Mouse (Mus musculus) liver, adult 2 months (tissue): ENCODE results near the gene Zfp882. TPM values are rescaled to one million over a fixed set of nuclear protein-coding genes. Genes with fewer than 3 reads are reported as not detected.
"Not testable (repeated sequence)": the region's sequence is repeated elsewhere in the genome, so short reads cannot be mapped to it uniquely, and the experiment has no call there.

Experiments used
- DNase-seq: peaks from one replicate; pipeline ENCODE4 v3.0.0-alpha.2; 2011; ENCODE audit warnings: low read depth, low spot score; ENCODE audit errors: extremely low read depth
- H3K27ac ChIP-seq: fragments of 200-500 bp; replicated peaks from 2 replicates; pipeline ENCODE4 v1.5.1; 2012; ENCODE audit warnings: low read depth, mild to moderate bottlenecking, control low read depth, inconsistent platforms, low read length; ENCODE audit not compliant: insufficient read depth
- H3K27me3 ChIP-seq: fragments of 200-500 bp; 2 replicates; pipeline ENCODE4 v1.6.1; 2012; ENCODE audit warnings: mild to moderate bottlenecking, moderate library complexity, low read length, inconsistent platforms; ENCODE audit not compliant: control insufficient read depth, insufficient read depth
- H3K36me3 ChIP-seq: fragments of 200-500 bp; 2 replicates; pipeline ENCODE4 v1.6.1; 2012; ENCODE audit warnings: low read length, inconsistent platforms; ENCODE audit not compliant: control insufficient read depth, insufficient read depth
- H3K4me1 ChIP-seq: fragments of 200-500 bp; 2 replicates; pipeline ENCODE4 v1.6.1; 2011; ENCODE audit warnings: low read length; ENCODE audit not compliant: control insufficient read depth, insufficient read depth
- H3K4me3 ChIP-seq: fragments of 200-500 bp; 2 replicates; pipeline ENCODE4 v1.5.1; 2011; ENCODE audit warnings: low read depth, mild to moderate bottlenecking, control low read depth, low read length, moderate library complexity; ENCODE audit not compliant: insufficient read depth
- H3K79me2 ChIP-seq: fragments of 200-500 bp; 2 replicates; pipeline ENCODE4 v1.6.1; 2012; ENCODE audit warnings: inconsistent platforms, mild to moderate bottlenecking, low read length, moderate library complexity; ENCODE audit not compliant: control insufficient read depth, insufficient read depth
- H3K9ac ChIP-seq: fragments of 200-500 bp; 2 replicates; pipeline ENCODE4 v1.6.1; 2012; ENCODE audit warnings: low read depth, mild to moderate bottlenecking, control low read depth, inconsistent platforms, low read length
- CTCF ChIP-seq: fragments of 200-500 bp; IDR thresholded peaks from 2 replicates; pipeline ENCODE4 v1.5.1; 2011; ENCODE audit warnings: low read depth, low read length, control low read depth
- POLR2A ChIP-seq: fragments of 200-500 bp; IDR thresholded peaks from 2 replicates; pipeline ENCODE4 v1.6.1; 2011; ENCODE audit warnings: low read length, control low read depth; ENCODE audit not compliant: insufficient read depth; ENCODE audit errors: extremely low read depth
- WGBS: fragments of 180-500 bp; shearing (Covaris S2); methylation state at CpG from one replicate; pipeline ENCODE4 v1.1.7; 2018; 5-methylcytosine and 5-hydroxymethylcytosine counted together
- polyA plus RNA-seq: library from polyadenylated mRNA; depleted of rRNA; stranded (reverse); fragments of >200 nt; gene quantifications from 2 replicates; pipeline ENCODE4 v1.2.3, GENCODE M21; 2012
- total RNA-seq: library from RNA; depleted of rRNA; stranded (reverse); fragments of >200 nt; gene quantifications from 2 replicates; pipeline ENCODE4 v1.2.3, GENCODE M21; 2014

The Zfp882 gene
- total and polyA plus RNA-seq, 2 experiments, result 0.16 to 3.4 TPM

GRCm38 (mm10) chr8:71927779-71928178, 19.4 kb downstream of the Zfp882 start:
- TF ChIP-seq CTCF (no peak), POLR2A (no peak)
- Histone ChIP-seq H3K4me3 (no peak overlapping the region), H3K36me3 (peaks cover 33% of the 10 kb centered on the region), H3K27me3 (no peaks in the 10 kb centered on the region), H3K27ac (no peak overlapping the region), H3K9ac (no peak overlapping the region), H3K4me1 (peaks cover 4% of the 10 kb centered on the region), H3K79me2 (peaks cover 4% of the 10 kb centered on the region; the same call in 1 of the 2 replicates)
- DNase-seq, result no peak

DNA sequence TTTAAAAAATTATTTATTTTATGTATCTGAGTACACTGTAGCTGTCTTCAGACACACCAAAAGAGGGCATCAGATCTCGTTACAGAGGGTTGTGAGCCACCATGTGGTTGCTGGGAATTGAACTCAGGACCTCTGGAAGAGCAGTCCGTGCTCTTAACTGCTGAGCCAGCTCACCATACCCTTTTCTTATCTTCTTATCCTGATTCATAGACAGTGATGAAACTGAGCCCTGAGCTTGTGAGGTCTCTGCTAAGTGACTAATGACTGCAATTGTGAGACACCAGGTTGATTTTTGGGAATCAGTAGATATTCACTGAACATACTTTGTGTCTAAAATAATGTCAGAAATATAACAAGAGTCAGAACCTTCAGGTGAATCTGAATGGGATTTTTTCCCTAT, 29.6 kb downstream of the Zfp882 start:
- H3K4me3 ChIP-seq, H3K79me2 ChIP-seq, H3K4me1 ChIP-seq, H3K27me3 ChIP-seq, DNase-seq, H3K36me3 ChIP-seq, H3K9ac ChIP-seq, H3K27ac ChIP-seq: not testable (repeated sequence)
- 86% methylated on average over 2 of the region's 2 CpGs for WGBS

- Histone ChIP-seq H3K27ac (no peak overlapping the region), H3K36me3 (no peaks in the 10 kb centered on the region), H3K9ac (no peak overlapping the region), H3K4me3 (no peak overlapping the region), H3K4me1 (no peaks in the 10 kb centered on the region), H3K27me3 (no peaks in the 10 kb centered on the region), H3K79me2 (no peaks in the 10 kb centered on the region)
- no peak for DNase-seq
- no peak for TF ChIP-seq CTCF
- WGBS, result 75% methylated on average over 2 of the region's 2 CpGs
Measured at GRCm38 (mm10) chr8:71940293-71941208, 32.1 kb downstream of the Zfp882 start.

- no peaks in the 10 kb centered on the region for H3K4me1 ChIP-seq
- no peak for TF ChIP-seq POLR2A
- no peak for TF ChIP-seq CTCF
- no peaks in the 10 kb centered on the region for H3K27me3 ChIP-seq
- DNase-seq, result no peak
- WGBS, result 81% methylated on average over 1 of the region's 1 CpGs
- H3K27ac ChIP-seq, result no peak overlapping the region
- H3K36me3 ChIP-seq, result no peaks in the 10 kb centered on the region
- H3K9ac ChIP-seq, result no peak overlapping the region
- H3K79me2 ChIP-seq, result no peaks in the 10 kb centered on the region
- H3K4me3 ChIP-seq, result no peak overlapping the region
Measured at GRCm38 (mm10) chr8:71941776-71942175, 33.4 kb downstream of the Zfp882 start.

DNA sequence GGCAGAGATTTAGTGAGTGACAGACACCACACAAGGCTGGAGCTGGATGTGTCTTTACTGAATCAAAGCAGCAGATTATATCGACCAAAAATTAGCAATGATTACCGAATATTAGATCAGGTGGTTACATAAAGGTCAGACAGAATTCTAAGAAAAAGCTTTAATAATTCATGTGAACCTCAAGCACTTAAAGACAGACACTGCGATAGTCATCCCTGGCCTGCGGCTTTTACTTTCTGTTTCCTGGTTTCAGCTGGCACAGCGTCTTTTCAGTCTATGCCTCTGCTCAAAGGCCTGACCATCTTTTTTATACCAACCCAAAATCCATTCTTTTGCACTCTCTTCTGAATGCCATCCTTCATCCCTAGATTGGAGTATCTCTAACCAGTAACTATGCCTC, 40.2 kb downstream of the Zfp882 start:
- no peak overlapping the region for H3K4me3 ChIP-seq
- H3K9ac ChIP-seq, result no peak overlapping the region
- TF ChIP-seq CTCF (no peak), POLR2A (no peak)
- H3K27me3 ChIP-seq, result no peaks in the 10 kb centered on the region
- H3K79me2 ChIP-seq, result peaks cover 5% of the 10 kb centered on the region; the same call in 1 of the 2 replicates
- H3K27ac ChIP-seq, result no peak overlapping the region
- WGBS, result 89% methylated on average over 5 of the region's 5 CpGs
- no peaks in the 10 kb centered on the region for H3K36me3 ChIP-seq
- no peak for DNase-seq
- peaks cover 5% of the 10 kb centered on the region; the same call in 1 of the 2 replicates for H3K4me1 ChIP-seq
